Mouse (Mus musculus) spleen, postnatal 36 days (tissue): Measurements from ENCODE around the gene Grhl1.
"Not testable (repeated sequence)": the region's sequence is repeated elsewhere in the genome, so short reads cannot be mapped to it uniquely, and the experiment has no call there.

ENCODE experiments used
- DNase-seq, 2 experiments: peaks; one replicate each; pipeline ENCODE4 v3.0.0; 2022; ENCODE audit warnings: low spot score in 2 of 2, mixed read lengths in 1 of 2

Gene Grhl1

GRCm38 (mm10) chr12:24590371-24590770 lies 18.3 kb downstream of the Grhl1 start:
- DNase-seq: no peak

- no peak for DNase-seq
Observed at GRCm38 (mm10) chr12:24592055-24592454, 20.0 kb downstream of the Grhl1 start.

GRCm38 (mm10) chr12:24592956-24593672 lies 21.0 kb downstream of the Grhl1 start:
- peak; percentile 83 to 84 for DNase-seq

DNA sequence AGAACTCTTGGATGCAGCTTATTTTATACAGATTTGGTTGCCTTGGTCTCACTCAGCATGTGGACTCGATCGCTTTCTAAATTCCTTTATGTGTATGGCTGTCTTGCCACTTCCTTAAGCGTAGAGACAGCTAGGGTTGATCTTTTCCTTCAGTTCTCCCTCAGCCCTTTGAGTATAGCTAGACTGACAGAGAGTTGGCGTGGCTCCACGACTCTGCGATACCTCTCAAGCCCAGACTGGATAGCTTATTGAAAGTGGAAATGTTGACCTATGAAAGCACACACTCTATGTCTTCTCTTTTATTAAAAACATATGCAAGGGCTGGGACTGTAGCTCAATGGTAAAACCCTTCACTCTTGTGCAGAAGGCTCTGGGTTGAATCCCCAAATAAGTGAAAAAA lies 25.3 kb downstream of the Grhl1 start:
- no peak for DNase-seq

GRCm38 (mm10) chr12:24599366-24599895 lies 27.3 kb downstream of the Grhl1 start:
- no peak for DNase-seq

DNA sequence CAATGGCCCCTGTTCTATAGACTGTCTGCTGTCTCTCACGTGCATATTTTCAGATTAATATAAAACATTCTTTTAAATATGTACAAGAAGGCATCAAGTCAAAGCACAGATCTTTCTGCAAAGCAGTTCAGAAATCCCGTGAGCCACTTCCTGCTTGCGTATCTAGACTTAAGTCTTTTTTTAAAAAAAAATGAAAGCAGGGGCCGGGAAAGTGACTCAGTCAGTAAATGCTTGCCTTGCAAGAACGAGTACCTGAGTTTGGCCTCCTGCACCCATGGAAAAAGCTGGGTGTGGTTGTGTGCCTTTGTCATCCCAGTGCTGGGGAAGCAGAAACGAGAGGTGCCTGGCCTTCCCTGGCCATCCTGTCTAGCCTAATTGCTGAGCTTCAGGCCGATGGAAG lies 28.0 kb downstream of the Grhl1 start:
- DNase-seq: no peak

DNA sequence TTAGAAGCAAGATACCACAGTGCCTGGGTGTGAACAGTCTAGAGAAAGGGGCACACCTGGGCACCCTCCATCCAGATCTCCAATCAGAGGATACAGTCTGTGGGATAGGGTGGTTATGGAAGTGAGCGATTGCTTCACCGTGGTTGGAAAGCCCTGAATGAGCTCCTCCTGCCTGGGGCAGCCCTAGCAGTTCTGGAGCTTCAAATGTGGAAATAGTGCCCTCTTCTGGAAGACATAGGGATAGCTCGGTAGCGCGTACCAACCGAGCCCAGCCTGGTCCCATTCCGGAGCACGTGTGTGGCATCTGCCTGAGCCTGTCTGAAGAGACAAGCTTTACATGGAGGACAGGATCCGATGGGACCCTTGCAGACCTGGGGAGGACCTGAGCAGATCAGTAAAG lies 28.7 kb downstream of the Grhl1 start:
- peak; percentile 61 to 65 for DNase-seq

- DNase-seq: peak; percentile 45 to 55
Observed at GRCm38 (mm10) chr12:24603266-24603665, 31.2 kb downstream of the Grhl1 start.

DNA sequence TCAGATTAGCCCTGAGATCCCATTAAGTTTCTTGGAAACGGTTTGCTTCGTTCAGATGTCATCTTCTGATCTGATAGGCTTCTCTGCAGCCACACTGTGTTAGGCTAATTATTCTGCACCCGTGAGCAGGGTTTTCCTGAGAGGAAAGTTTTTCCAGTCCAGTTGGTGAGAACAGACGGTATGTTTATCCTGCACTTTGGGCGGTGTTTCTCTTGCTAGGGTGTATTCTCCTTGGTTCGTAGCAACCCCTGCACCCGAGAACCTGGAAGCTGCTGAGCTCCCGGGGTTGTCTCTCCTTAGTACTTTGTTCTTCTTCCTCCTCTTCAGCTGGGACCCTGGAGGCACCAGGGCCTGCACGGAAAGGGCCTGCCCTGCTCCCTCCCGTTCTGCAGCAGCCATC lies 34.1 kb downstream of the Grhl1 start:
- DNase-seq: no peak

DNA sequence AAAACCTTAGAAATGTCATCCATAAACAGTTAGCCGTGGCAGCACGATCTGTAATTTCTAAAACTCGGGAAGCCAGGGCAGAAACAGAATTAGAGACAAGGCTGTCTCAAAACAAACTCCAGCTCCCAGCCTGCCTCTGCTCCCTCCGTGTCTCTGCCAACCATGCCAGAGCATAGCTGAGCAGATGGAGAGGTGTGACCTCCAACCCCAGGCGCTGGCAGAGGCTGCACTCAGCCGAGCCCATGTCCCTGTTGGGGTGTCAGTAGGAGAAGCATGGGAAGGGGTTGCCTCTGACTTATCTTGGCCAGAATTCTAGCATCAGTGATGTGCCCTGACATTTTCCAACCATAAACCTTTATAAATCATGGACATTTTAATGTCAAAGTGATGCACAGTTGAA lies 40.5 kb downstream of the Grhl1 start:
- DNase-seq: no peak

DNA sequence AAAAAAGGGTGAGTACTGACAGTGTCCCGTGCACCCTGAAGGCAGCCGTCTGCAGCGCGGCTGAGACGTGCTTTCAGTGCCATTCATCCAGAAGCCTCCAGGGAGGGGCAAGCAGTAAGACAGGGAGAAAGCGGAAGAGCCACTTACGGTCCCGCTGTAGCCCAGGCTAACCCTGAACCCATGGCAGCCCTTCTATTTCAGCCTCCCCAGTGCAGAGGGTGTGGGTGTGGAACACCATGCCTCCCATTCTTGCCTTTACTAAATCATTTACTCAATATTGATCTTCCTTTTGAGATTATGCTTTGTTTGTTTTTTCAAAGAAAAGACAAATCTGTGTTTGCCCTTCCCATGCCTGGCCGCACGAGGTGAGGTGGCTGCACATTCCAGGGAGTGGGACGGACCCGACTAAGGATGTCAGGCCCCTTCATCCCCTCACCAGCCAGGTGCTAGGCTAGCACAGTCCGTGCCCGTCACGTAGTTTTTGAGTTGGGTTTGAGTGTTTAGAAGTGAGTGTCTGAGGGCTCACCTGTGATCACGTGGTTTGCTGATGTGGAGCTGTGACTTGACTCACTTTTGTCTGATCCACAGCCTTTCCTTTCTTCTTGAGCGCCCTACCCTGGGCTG lies 42.5 kb downstream of the Grhl1 start:
- no peak for DNase-seq

GRCm38 (mm10) chr12:24615140-24615539 lies 43.1 kb downstream of the Grhl1 start:
- no peak for DNase-seq

- no peak for DNase-seq
Observed at GRCm38 (mm10) chr12:24619436-24619835, 47.4 kb downstream of the Grhl1 start.

DNA sequence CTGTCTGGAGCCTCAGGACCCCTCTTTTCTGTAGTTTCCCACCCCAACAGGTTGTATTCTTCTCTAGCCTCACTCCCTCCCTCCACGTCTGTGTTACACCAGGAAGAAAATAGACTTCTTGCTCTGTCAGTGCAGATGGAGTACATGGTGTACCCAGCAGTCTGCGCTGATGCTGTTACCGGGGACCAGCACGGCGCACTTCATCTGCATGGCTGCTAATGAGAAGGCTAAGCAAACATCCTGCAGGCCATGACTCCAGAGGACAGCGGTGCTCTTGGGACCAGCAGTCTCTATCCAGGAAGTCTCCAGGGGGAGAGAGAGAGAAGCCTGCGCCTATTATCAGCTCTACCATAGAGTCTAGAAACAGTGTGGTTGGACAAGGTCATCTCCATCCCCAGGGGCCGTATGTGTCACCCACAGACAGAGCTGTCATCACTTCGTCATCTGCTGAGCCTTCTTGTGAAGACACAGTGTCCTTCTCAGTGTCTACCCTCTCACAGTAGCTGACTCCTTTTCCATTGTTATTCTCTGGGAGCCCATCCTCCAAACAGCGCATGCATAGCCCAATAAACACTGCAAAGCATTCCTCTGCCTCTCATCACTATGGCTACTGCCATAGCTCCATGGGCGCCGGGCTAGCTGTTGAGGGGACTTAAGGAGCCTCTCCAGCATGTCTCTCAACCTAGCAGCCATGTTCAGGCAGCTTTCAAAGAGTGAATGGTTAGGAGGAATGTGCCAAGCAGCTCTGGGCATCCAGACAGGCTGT lies 51.6 kb downstream of the Grhl1 start:
- no peak for DNase-seq

DNA sequence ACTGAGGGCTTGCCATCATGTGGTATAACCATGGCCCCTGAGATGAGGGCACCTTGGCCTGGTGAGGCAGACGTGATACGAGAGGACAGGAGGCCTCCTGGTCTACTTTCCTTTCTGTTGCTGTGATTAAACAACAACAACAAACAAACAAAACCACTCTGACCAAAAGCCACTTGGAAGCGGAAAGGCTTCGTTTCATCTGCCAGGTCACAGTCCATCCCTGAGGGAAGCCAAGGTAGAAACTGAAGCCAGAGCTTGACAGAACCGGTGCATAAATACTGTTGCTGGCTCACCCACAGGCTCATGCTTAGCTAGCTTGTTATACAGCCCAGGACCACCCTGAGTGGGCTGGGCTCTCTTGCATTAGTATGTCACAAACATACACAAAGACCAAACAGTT lies 54.3 kb downstream of the Grhl1 start:
- DNase-seq: no peak

- no peak for DNase-seq
Observed at GRCm38 (mm10) chr12:24627215-24627614, 55.1 kb downstream of the Grhl1 start.

- peak; percentile 47 to 61 for DNase-seq
Observed at GRCm38 (mm10) chr12:24630220-24630619, 58.1 kb downstream of the Grhl1 start.

DNA sequence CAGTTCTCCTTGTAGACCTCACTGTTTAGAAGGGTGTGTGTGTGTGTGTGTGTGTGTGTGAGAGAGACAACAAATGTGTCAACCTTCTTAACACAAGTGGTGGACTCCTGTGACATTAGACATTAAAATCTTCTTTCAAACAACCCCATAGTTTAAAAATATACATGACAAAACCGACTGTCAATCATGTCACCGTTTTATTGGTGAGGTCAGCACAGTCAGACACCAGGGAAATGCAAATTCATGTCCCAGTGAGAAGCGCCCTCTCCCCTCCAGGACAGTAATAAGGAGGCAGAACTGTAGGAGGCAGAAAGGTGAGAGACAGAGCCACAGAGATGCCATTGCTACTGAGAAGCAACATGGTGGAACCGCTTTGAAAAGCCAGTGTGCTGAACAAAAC lies 60.3 kb downstream of the Grhl1 start:
- no peak for DNase-seq

GRCm38 (mm10) chr12:24633753-24634191 lies 61.7 kb downstream of the Grhl1 start:
- peak; percentile 59 to 68 for DNase-seq

GRCm38 (mm10) chr12:24634212-24634611 lies 62.1 kb downstream of the Grhl1 start:
- DNase-seq: no peak

DNA sequence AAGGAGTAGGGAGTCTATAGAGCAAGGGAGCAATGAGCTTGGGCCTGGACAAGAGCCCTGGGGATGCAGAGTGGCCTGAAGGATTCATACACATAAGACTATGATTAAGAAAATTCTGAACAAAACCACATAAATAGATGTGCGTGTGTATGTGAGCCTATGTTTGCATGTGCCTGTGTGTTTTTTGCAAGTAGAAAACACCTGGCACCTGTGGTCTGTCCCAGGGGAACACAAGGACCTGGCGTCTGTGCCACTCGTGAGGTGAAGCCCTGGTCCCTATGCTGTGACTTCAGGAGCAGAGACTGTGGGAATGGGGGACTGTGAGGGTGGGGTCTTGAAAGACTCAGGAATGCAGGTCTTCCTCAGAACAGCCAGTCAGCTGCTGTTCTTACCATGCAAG lies 62.6 kb downstream of the Grhl1 start:
- DNase-seq: no peak

DNA sequence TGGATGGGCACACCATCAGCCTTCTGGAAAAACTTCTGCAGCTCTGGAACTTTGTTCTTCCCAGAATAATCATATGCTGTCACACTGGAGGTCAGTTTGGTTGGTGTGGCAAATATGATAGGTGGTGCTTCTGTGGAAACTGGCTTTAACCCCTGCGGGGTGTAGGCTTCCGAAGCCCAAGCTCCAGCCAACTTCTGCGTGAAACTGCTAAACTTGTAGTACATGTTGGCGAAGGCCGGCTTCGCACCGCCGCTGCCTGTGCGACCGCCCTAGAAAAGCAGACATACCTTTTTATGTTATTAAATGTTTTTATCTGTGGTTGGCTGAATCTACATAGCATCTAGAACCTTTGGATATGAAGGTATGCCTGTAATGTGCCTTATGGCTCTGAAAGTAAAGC lies 66.7 kb downstream of the Grhl1 start:
- not testable (repeated sequence) for DNase-seq
